Mouse (Mus musculus) liver, adult 2 months (tissue): ENCODE results near the gene Rasal1.

Experiments used
- CTCF ChIP-seq: fragments of 200-500 bp; IDR thresholded peaks from 2 replicates; pipeline ENCODE4 v1.5.1; 2011; ENCODE audit warnings: low read depth, low read length, control low read depth
- POLR2A ChIP-seq: fragments of 200-500 bp; IDR thresholded peaks from 2 replicates; pipeline ENCODE4 v1.6.1; 2011; ENCODE audit warnings: low read length, control low read depth; ENCODE audit not compliant: insufficient read depth; ENCODE audit errors: extremely low read depth

DNA sequence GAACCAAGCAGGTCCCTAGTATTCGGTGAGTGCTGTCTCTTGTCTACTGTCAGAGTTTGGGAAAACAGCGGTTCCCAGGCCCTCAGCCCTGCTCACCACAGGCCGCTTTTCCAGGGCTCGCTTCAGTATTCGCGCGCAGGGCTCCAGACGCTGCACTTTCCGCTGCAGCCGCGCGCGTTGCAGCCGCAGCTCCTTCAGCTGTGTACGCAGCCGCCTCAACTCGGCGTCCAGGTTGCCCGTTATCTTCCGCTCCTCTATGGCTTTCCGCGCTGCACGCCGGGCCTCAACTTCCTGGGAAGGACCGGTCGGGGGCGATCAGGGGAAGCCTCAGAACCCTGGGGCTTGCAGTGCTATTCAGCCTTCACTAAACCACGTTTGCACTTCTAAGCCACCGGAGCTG, 17.5 kb upstream of the Rasal1 start:
- TF ChIP-seq POLR2A (no peak), CTCF (no peak)
